Mouse (Mus musculus) adrenal gland, adult 2 months (tissue): ENCODE results near the gene 4933427D14Rik. TPM values are rescaled to one million over a fixed set of nuclear protein-coding genes. Genes with fewer than 3 reads are reported as not detected.

Experiments used
- DNase-seq: peaks from one replicate; pipeline ENCODE4 v3.0.0; 2021
- polyA plus RNA-seq: library from polyadenylated mRNA; depleted of rRNA; stranded (reverse); fragments of >200 nt; gene quantifications from 2 replicates; pipeline ENCODE4 v1.2.3, GENCODE M21; 2012; rRNA removed
- total RNA-seq, 2 experiments: library from RNA; stranded (reverse); gene quantifications; 2 replicates each; pipeline ENCODE4 v1.2.3; 2021

Gene 4933427D14Rik
- total and polyA plus RNA-seq, 3 experiments, result 3.1 to 6.4 (median 6.0) TPM

- no peak for DNase-seq
Measured at GRCm38 (mm10) chr11:72104223-72104622, 103.0 kb downstream of the 4933427D14Rik start.

Other genes with a start within 250 kb of the 4933427D14Rik start
- not detected for gene Aipl1, start 169.9 kb downstream of the 4933427D14Rik start, total RNA-seq
- 0.06 and 0.07 TPM in 2 replicates for gene Aipl1, start 169.9 kb downstream of the 4933427D14Rik start, polyA plus RNA-seq
- 1 to 10 TPM; 1.7 to 2.8 TPM for gene Pimreg, start 165.4 kb downstream of the 4933427D14Rik start, total RNA-seq
- gene Pimreg, start 165.4 kb downstream of the 4933427D14Rik start, polyA plus RNA-seq, result 2.7 and 3.0 TPM in 2 replicates
- gene Pitpnm3, start 71.7 kb downstream of the 4933427D14Rik start, total RNA-seq, result 1 to 10 TPM; 1.8 to 4.5 TPM
- 4.0 and 6.6 TPM in 2 replicates for gene Pitpnm3, start 71.7 kb downstream of the 4933427D14Rik start, polyA plus RNA-seq
- gene Gm43951, start 619 bp downstream of the 4933427D14Rik start, total RNA-seq, result under 1 TPM; 0.35 to 0.81 TPM
- 0.15 TPM in 1 of 2 replicates, not detected in the other for gene Gm43951, start 619 bp downstream of the 4933427D14Rik start, polyA plus RNA-seq
- gene Txndc17, start 88 bp upstream of the 4933427D14Rik start, total RNA-seq, result 10 to 100 TPM; 76.6 to 77.6 TPM
- gene Txndc17, start 88 bp upstream of the 4933427D14Rik start, polyA plus RNA-seq, result 9.6 and 13.0 TPM in 2 replicates
- 10 to 100 TPM in 1 of 2 experiments, 1 to 10 TPM in 1; 9.4 to 11.6 TPM for gene Med31, start 8.1 kb upstream of the 4933427D14Rik start, total RNA-seq
- 3.6 and 4.4 TPM in 2 replicates for gene Med31, start 8.1 kb upstream of the 4933427D14Rik start, polyA plus RNA-seq
- gene Slc13a5, start 59.8 kb upstream of the 4933427D14Rik start, total RNA-seq, result under 1 TPM; 0.20 to 0.38 TPM
- 0.08 and 0.12 TPM in 2 replicates for gene Slc13a5, start 59.8 kb upstream of the 4933427D14Rik start, polyA plus RNA-seq
- 10 to 100 TPM; 22.3 to 28.9 TPM for gene Xaf1, start 94.2 kb upstream of the 4933427D14Rik start, total RNA-seq
- gene Xaf1, start 94.2 kb upstream of the 4933427D14Rik start, polyA plus RNA-seq, result 26.9 and 28.1 TPM in 2 replicates
- not detected for gene Fbxo39, start 107.0 kb upstream of the 4933427D14Rik start, total RNA-seq
- 0.06 TPM in 1 of 2 replicates, not detected in the other for gene Fbxo39, start 107.0 kb upstream of the 4933427D14Rik start, polyA plus RNA-seq
- under 1 TPM; 0.21 to 0.86 TPM for gene Tekt1, start 155.0 kb upstream of the 4933427D14Rik start, total RNA-seq
- gene Tekt1, start 155.0 kb upstream of the 4933427D14Rik start, polyA plus RNA-seq, result 0.07 and 0.17 TPM in 2 replicates
- gene Smtnl2, start 204.3 kb upstream of the 4933427D14Rik start, total RNA-seq, result 1 to 10 TPM; 2.4 to 2.5 TPM
- gene Smtnl2, start 204.3 kb upstream of the 4933427D14Rik start, polyA plus RNA-seq, result 4.4 and 5.6 TPM in 2 replicates
- gene Ggt6, start 228.1 kb upstream of the 4933427D14Rik start, total RNA-seq, result 1 to 10 TPM in 1 of 2 experiments, under 1 TPM in 1; 0.83 to 4.7 TPM
- gene Ggt6, start 228.1 kb upstream of the 4933427D14Rik start, polyA plus RNA-seq, result 8.5 and 13.4 TPM in 2 replicates
- gene Mybbp1a, start 233.9 kb upstream of the 4933427D14Rik start, total RNA-seq, result 10 to 100 TPM; 68.0 to 86.1 TPM
- 31.6 and 37.9 TPM in 2 replicates for gene Mybbp1a, start 233.9 kb upstream of the 4933427D14Rik start, polyA plus RNA-seq